Mouse (Mus musculus) kidney, adult 2 months (tissue): Measurements from ENCODE around the gene Ppp1r15b.

Experiments used
- CTCF ChIP-seq: fragments of 200-500 bp; conservative IDR thresholded peaks from 2 replicates; pipeline ENCODE4 v1.5.1; 2011; ENCODE audit warnings: low read depth, mild to moderate bottlenecking, control low read depth, low read length, moderate library complexity, mixed read lengths; ENCODE audit not compliant: insufficient read depth, insufficient read length
- POLR2A ChIP-seq: fragments of 200-500 bp; IDR thresholded peaks from one replicate; pipeline ENCODE4 v1.6.1; 2011; ENCODE audit warnings: low read depth, low read length, control low read depth

- TF ChIP-seq CTCF = no peak
- TF ChIP-seq POLR2A = no peak
These were observed 1.3 kb upstream of the Ppp1r15b start for GRCm38 (mm10) chr1:133129471-133130221.
